Mouse (Mus musculus) liver, embryonic 11.5 days (tissue): ENCODE data around the gene Mrm3. TPM values are rescaled to one million over a fixed set of nuclear protein-coding genes. Genes with fewer than 3 reads are reported as not detected.
"Not testable (repeated sequence)": the region's sequence is repeated elsewhere in the genome, so short reads cannot be mapped to it uniquely, and the experiment has no call there.

Experiments
- ATAC-seq: fragments of 200-750 bp; cut with Nextera tagmentation; replicated peaks from 2 replicates; pipeline ENCODE4 v1.8.0; 2017; ENCODE audit warnings: moderate number of reproducible peaks, mild to moderate bottlenecking, moderate TSS enrichment, moderate library complexity; ENCODE audit not compliant: low FRiP score
- DNase-seq: peaks from one replicate; pipeline ENCODE4 v3.0.0-alpha.2; 2017; ENCODE audit warnings: low spot score
- H3K27ac ChIP-seq: fragments of 300-500 bp; sonication (generic); 2 replicates; pipeline ENCODE4 v1.5.1; 2014; ENCODE audit warnings: mild to moderate bottlenecking, low read depth, low read length, control low read depth
- H3K27me3 ChIP-seq: fragments of 300-500 bp; sonication (generic); replicated peaks from 2 replicates; pipeline ENCODE4 v1.6.1; 2014; ENCODE audit warnings: low read length, mixed read lengths; ENCODE audit not compliant: control insufficient read depth, insufficient read depth
- H3K36me3 ChIP-seq: fragments of 300-500 bp; sonication (generic); 2 replicates; pipeline ENCODE4 v1.6.1; 2014; ENCODE audit warnings: mild to moderate bottlenecking, low read length, moderate library complexity, mixed read lengths; ENCODE audit not compliant: control insufficient read depth, insufficient read depth
- H3K4me1 ChIP-seq: fragments of 300-500 bp; sonication (generic); replicated peaks from 2 replicates; pipeline ENCODE4 v1.6.1; 2014; ENCODE audit warnings: low read length, mixed read lengths; ENCODE audit not compliant: control insufficient read depth, insufficient read depth
- H3K4me2 ChIP-seq: fragments of 300-500 bp; sonication (generic); 2 replicates; pipeline ENCODE4 v1.6.1; 2014; ENCODE audit warnings: mild to moderate bottlenecking, control low read depth, moderate library complexity
- H3K4me3 ChIP-seq: fragments of 300-500 bp; sonication (generic); 2 replicates; pipeline ENCODE4 v1.5.1; 2014; ENCODE audit warnings: low read depth, low read length, control low read depth
- H3K9ac ChIP-seq: fragments of 300-500 bp; sonication (generic); 2 replicates; pipeline ENCODE4 v1.6.1; 2014; ENCODE audit warnings: low read depth, low read length, control low read depth
- H3K9me3 ChIP-seq: fragments of 300-500 bp; sonication (generic); 2 replicates; pipeline ENCODE4 v1.6.1; 2016; ENCODE audit warnings: low read length, inconsistent platforms, mixed read lengths; ENCODE audit not compliant: control insufficient read depth
- WGBS: fragments of 180-500 bp; shearing (Covaris S2); extraction: QIAGEN DNeasy Blood & Tissue Kit; methylation state at CpG from one replicate; pipeline ENCODE4 v1.1.7; 2014; 5-methylcytosine and 5-hydroxymethylcytosine counted together
- polyA plus RNA-seq: library from polyadenylated mRNA; unstranded; fragments of >200 nt; fragmentation: Nextera tagmentation; extraction: Ambion mirVana; gene quantifications from 2 replicates; pipeline ENCODE4 v1.2.1, GENCODE M21; 2014

The Mrm3 gene
- 36.3 and 37.0 TPM in 2 replicates for polyA plus RNA-seq

GRCm38 (mm10) chr11:76242901-76243810 is at the start of gene Mrm3, which contains the start of gene Glod4:
Mrm3 (plus strand) TSS chr11:76243715.
Glod4 (minus strand) TSS chr11:76243725.
- Histone ChIP-seq H3K4me2 (peak within 1 kb of the TSS; percentile 95), H3K9me3 (no peaks in the 10 kb centered on the region), H3K4me1 (peaks cover 8% of the 10 kb centered on the region), H3K27me3 (no peaks in the 10 kb centered on the region), H3K36me3 (peaks cover 8% of the 10 kb centered on the region; the same call in 1 of the 2 replicates), H3K27ac (peak within 1 kb of the TSS; percentile 40; the same call in 1 of the 2 replicates), H3K9ac (peak within 1 kb of the TSS; percentile 81), H3K4me3 (peak within 1 kb of the TSS; percentile 86)
- WGBS: under 1% methylated on average over 61 of the region's 61 CpGs
- DNase-seq (peak; percentile 96), ATAC-seq (peak; percentile 85)

- no peaks in the 10 kb centered on the region for H3K9me3 ChIP-seq
- no peak overlapping the region for H3K4me3 ChIP-seq
- DNase-seq (no peak), ATAC-seq (no peak)
- peaks cover 3% of the 10 kb centered on the region; the same call in 1 of the 2 replicates for H3K27me3 ChIP-seq
- no peak overlapping the region for H3K9ac ChIP-seq
- no peak overlapping the region for H3K27ac ChIP-seq
- H3K4me1 ChIP-seq: no peaks in the 10 kb centered on the region
- 63% methylated on average over 8 of the region's 8 CpGs for WGBS
- no peaks in the 10 kb centered on the region for H3K36me3 ChIP-seq
- no peak overlapping the region for H3K4me2 ChIP-seq
These were observed 47.1 kb upstream of the Mrm3 start for GRCm38 (mm10) chr11:76196275-76196976.

- Histone ChIP-seq H3K4me1 (no peaks in the 10 kb centered on the region), H3K9ac (no peak overlapping the region), H3K27ac (no peak overlapping the region), H3K4me2 (no peak overlapping the region), H3K9me3 (no peaks in the 10 kb centered on the region), H3K36me3 (no peaks in the 10 kb centered on the region), H3K27me3 (peaks cover 7% of the 10 kb centered on the region; the same call in 1 of the 2 replicates), H3K4me3 (no peak overlapping the region)
- ATAC-seq (no peak), DNase-seq (no peak)
- WGBS: 53% methylated on average over 8 of the region's 8 CpGs
These were observed 46.5 kb upstream of the Mrm3 start for GRCm38 (mm10) chr11:76196977-76197469.

- no peak overlapping the region for H3K27ac ChIP-seq
- no peaks in the 10 kb centered on the region for H3K36me3 ChIP-seq
- H3K4me3 ChIP-seq: peak overlapping the region; percentile 81
- peak; percentile 94 for ATAC-seq
- no peaks in the 10 kb centered on the region for H3K9me3 ChIP-seq
- peaks cover 11% of the 10 kb centered on the region for H3K4me1 ChIP-seq
- H3K9ac ChIP-seq: peak overlapping the region; percentile 78
- peak; percentile 81 for DNase-seq
- under 1% methylated on average over 89 of the region's 90 CpGs for WGBS
- peak overlapping the region; percentile 100 for H3K4me2 ChIP-seq
- peaks cover 16% of the 10 kb centered on the region; the same call in 1 of the 2 replicates for H3K27me3 ChIP-seq
These were observed 41.5 kb upstream of the Mrm3 start for GRCm38 (mm10) chr11:76201761-76202674.

GRCm38 (mm10) chr11:76206793-76207192 is 36.7 kb upstream of the Mrm3 start:
- H3K27me3 ChIP-seq: peaks cover 10% of the 10 kb centered on the region; the same call in 1 of the 2 replicates
- H3K9ac ChIP-seq: no peak overlapping the region
- no peak overlapping the region for H3K27ac ChIP-seq
- no peaks in the 10 kb centered on the region for H3K9me3 ChIP-seq
- no peak for DNase-seq
- peaks cover 11% of the 10 kb centered on the region for H3K4me1 ChIP-seq
- H3K4me3 ChIP-seq: no peak overlapping the region
- WGBS: 88% methylated on average over 5 of the region's 5 CpGs
- ATAC-seq: no peak
- peaks cover 4% of the 10 kb centered on the region; the same call in 1 of the 2 replicates for H3K36me3 ChIP-seq
- no peak overlapping the region for H3K4me2 ChIP-seq

- 86% methylated on average over 13 of the region's 13 CpGs for WGBS
- H3K4me2 ChIP-seq: no peak overlapping the region
- DNase-seq (no peak), ATAC-seq (no peak)
- H3K36me3 ChIP-seq: peaks cover 22% of the 10 kb centered on the region; the same call in 1 of the 2 replicates
- no peaks in the 10 kb centered on the region for H3K9me3 ChIP-seq
- no peaks in the 10 kb centered on the region; the same call in 1 of the 2 replicates for H3K4me1 ChIP-seq
- H3K9ac ChIP-seq: no peak overlapping the region
- no peak overlapping the region for H3K27ac ChIP-seq
- H3K4me3 ChIP-seq: no peak overlapping the region
- H3K27me3 ChIP-seq: no peaks in the 10 kb centered on the region
These were observed 33.1 kb upstream of the Mrm3 start for GRCm38 (mm10) chr11:76210228-76210985.

- H3K4me2 ChIP-seq, H3K27me3 ChIP-seq, DNase-seq, H3K27ac ChIP-seq, H3K4me1 ChIP-seq, H3K4me3 ChIP-seq, H3K9me3 ChIP-seq, ATAC-seq, H3K9ac ChIP-seq: not testable (repeated sequence)
- H3K36me3 ChIP-seq: peaks cover 22% of the 10 kb centered on the region; the same call in 1 of the 2 replicates
- 93% methylated on average over 3 of the region's 6 CpGs for WGBS
These were observed 31.9 kb upstream of the Mrm3 start for GRCm38 (mm10) chr11:76211595-76211994.
